Mouse (Mus musculus) erythroblast, embryonic 14.5 days (primary cell): Measurements from ENCODE around the gene Anapc5.

ENCODE experiments used
- GATA1 ChIP-seq: IDR thresholded peaks from 2 replicates; pipeline ENCODE4 v1.6.1; 2012; ENCODE audit warnings: low read length, inconsistent platforms, mixed read lengths
- TAL1 ChIP-seq: IDR thresholded peaks from 3 replicates; pipeline ENCODE4 v1.6.1; 2012; ENCODE audit warnings: low read length, inconsistent platforms, mixed read lengths

- TF ChIP-seq TAL1 (no peak), GATA1 (no peak)
Measured at GRCm38 (mm10) chr5:122755620-122756019, 65.5 kb downstream of the Anapc5 start.
